Mouse (Mus musculus) ES-Bruce4 (cell line): ENCODE measurements around the gene Espl1.

Experiments
- CTCF ChIP-seq: IDR thresholded peaks from one replicate; pipeline ENCODE4 v1.8.1; 2011; ENCODE audit warnings: low read depth, low read length
- EP300 ChIP-seq: IDR thresholded peaks from 2 replicates; pipeline ENCODE4 v1.6.1; 2011; ENCODE audit warnings: low read depth, low read length; ENCODE audit not compliant: insufficient read depth

DNA sequence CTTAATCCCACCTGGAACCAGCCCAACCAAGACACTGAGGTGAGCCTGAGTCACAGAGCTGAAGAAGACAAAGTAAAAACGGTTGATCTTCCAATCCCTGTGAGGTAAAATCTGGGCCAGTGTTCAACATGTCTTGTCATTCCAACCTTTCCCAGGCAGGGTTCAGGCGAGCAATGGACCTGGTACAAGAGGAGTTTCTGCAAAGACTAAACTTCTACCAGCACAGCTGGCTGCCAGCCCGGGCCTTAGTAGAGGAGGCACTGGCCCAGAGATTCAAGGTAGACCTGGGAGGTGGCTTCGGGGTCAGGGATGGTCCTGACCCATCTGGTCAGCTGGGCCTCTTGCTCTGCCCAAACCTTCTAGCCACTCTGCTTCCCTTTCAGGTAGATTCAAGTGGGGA, 40.9 kb downstream of the Espl1 start:
- TF ChIP-seq CTCF = no peak
- TF ChIP-seq EP300 = no peak
